Mouse (Mus musculus): ENCODE measurements around the gene Bmp4. TPM values are rescaled to one million over a fixed set of nuclear protein-coding genes. Genes with fewer than 3 reads are reported as not detected.

Gene Bmp4
- 4.0 TPM for polyA plus RNA-seq (2014; fragmentation: Illumina TruSeq; extraction: RNeasy Lipid Tissue Mini Kit (QIAGEN cat#74804); ENCODE audit: low read depth, low replicate concordance)

DNA sequence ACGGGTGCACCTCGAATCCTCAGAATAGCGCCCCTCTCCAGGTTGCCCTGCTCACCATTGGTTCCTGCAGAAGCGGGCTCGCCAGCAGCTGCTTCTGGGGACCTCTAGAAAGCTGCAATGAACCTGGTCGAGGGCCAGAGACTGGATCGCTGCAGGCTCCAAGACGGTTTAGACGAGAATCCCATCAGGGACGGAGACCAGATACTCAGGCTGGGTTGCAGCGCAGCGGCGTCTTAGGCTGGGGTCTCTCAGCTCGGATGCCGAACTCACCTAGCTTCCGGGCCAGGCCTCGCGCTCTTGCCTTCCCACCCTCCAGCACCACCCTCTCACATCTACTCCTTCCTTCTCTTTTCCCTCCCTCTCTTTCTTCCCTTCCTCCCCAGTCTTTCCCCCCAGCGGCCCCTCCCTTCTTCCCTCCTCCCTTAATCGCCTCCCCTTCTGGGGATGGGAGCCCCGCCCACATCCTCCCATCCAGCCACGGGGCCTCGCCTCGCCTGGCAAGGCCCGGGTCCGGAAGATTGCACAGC lies at the start of gene Bmp4:
Bmp4 (minus strand) TSS at position 421 of the 527 bp plus-strand sequence.

GRCm38 (mm10) chr14:46379285-46379684 lies 11.2 kb downstream of the Bmp4 start, which contains the start of gene Gm15217:
Gene Gm15217 (plus strand): TSS chr14:46379414.

Other genes with a start within 250 kb of the Bmp4 start
- not detected for gene Gm15217, start 11.3 kb downstream of the Bmp4 start, polyA plus RNA-seq (2014; fragmentation: Illumina TruSeq; extraction: RNeasy Lipid Tissue Mini Kit (QIAGEN cat#74804); ENCODE audit: low read depth, low replicate concordance)